Mouse (Mus musculus): ENCODE measurements at regions not wholly inside any gene's neighbourhood (a gene's known extent, or its start where the extent isn't known, plus 50 kb on each side); places are given as distances from the start of the nearest gene placed in this dataset.

- TF ChIP-seq CTCF (IDR thresholded peaks at IDR 0.05) = no peak
- ATAC-seq = no peak
- POLR2A ChIA-PET = no interaction called here
- in situ Hi-C loops (cut with MboI; ENCODE audit: low pct_unique_long_range_greater_than_20kb) = no loop called here
- no peaks in the 10 kb centered on the region for H3K27me3 ChIP-seq
- no peak for DNase-seq (ENCODE audit: low read depth, low spot score)
- CTCF ChIA-PET = no interaction called here
Observed at GRCm38 (mm10) chr16:50044103-50044502, 243.8 kb downstream of the Cd47 start.

GRCm38 (mm10) chr16:50045552-50046547 lies 245.5 kb downstream of the Cd47 start:
- no peaks in the 10 kb centered on the region for H3K27me3 ChIP-seq
- ChIA-PET CTCF (interaction anchor here (0.7 to 1.7 kb wide), 5 partner anchors 9 to 270 kb away, joined by 3 to 4 read pairs (median 3); no protein-coding TSS in a partner anchor), POLR2A (interaction anchor here (0.6 kb wide), 2 partner anchors 9 to 29 kb away, joined by 3 to 5 read pairs; no protein-coding TSS in a partner anchor)
- in situ Hi-C loops (cut with MboI; ENCODE audit: low pct_unique_long_range_greater_than_20kb) = no loop called here
- peak; percentile 58 for TF ChIP-seq CTCF (IDR thresholded peaks at IDR 0.05)
- DNase-seq (ENCODE audit: low read depth, low spot score) (no peak), ATAC-seq (no peak)

GRCm38 (mm10) chr16:50063540-50063939 lies 263.2 kb downstream of the Cd47 start:
- ATAC-seq (peak; percentile 44), DNase-seq (ENCODE audit: low read depth, low spot score) (no peak)
- CTCF ChIA-PET = no interaction called here
- POLR2A ChIA-PET = no interaction called here
- no peak for TF ChIP-seq CTCF (IDR thresholded peaks at IDR 0.05)
- H3K27me3 ChIP-seq = no peaks in the 10 kb centered on the region
- in situ Hi-C loops (cut with MboI; ENCODE audit: low pct_unique_long_range_greater_than_20kb) = no loop called here

GRCm38 (mm10) chr16:50065336-50066082 lies 265.2 kb downstream of the Cd47 start:
- POLR2A ChIA-PET = no interaction called here
- no peak for DNase-seq (ENCODE audit: low read depth, low spot score)

GRCm38 (mm10) chr16:50069033-50069432 lies 268.7 kb downstream of the Cd47 start:
- ATAC-seq (no peak), DNase-seq (ENCODE audit: low read depth, low spot score) (no peak)
- POLR2A ChIA-PET = no interaction called here
- in situ Hi-C loops (cut with MboI; ENCODE audit: low pct_unique_long_range_greater_than_20kb) = no loop called here
- TF ChIP-seq CTCF (IDR thresholded peaks at IDR 0.05) = no peak
- peaks cover 3% of the 10 kb centered on the region for H3K27me3 ChIP-seq
- CTCF ChIA-PET = interaction anchor here (1.1 kb wide), 1 partner anchor 27 kb away, joined by 3 read pairs; no protein-coding TSS in a partner anchor

More at GRCm38 (mm10) chr16:50065336-50066082, 265.2 kb downstream of the Cd47 start:
- TF ChIP-seq CTCF (IDR thresholded peaks at IDR 0.05) = no peak
- in situ Hi-C loops (cut with MboI; ENCODE audit: low pct_unique_long_range_greater_than_20kb) = no loop called here
- no peaks in the 10 kb centered on the region for H3K27me3 ChIP-seq
- CTCF ChIA-PET = no interaction called here
- no peak for ATAC-seq

GRCm38 (mm10) chr16:50070728-50071127 lies 270.4 kb downstream of the Cd47 start:
- DNase-seq (ENCODE audit: low read depth, low spot score) = no peak
- in situ Hi-C loops (cut with MboI; ENCODE audit: low pct_unique_long_range_greater_than_20kb) = no loop called here
- ChIA-PET POLR2A (no interaction called here), CTCF (interaction anchor here (0.6 kb wide), 1 partner anchor 173 kb away, joined by 3 read pairs; no protein-coding TSS in a partner anchor)
- no peak for TF ChIP-seq CTCF (IDR thresholded peaks at IDR 0.05)
- H3K27me3 ChIP-seq = peaks cover 3% of the 10 kb centered on the region
- no peak for ATAC-seq

- in situ Hi-C loops (cut with MboI; ENCODE audit: low pct_unique_long_range_greater_than_20kb) = no loop called here
- ATAC-seq (no peak), DNase-seq (ENCODE audit: low read depth, low spot score) (no peak)
- POLR2A ChIA-PET = interaction anchor here (0.6 kb wide), 1 partner anchor 304 kb away, joined by 3 read pairs; no protein-coding TSS in a partner anchor
- CTCF ChIA-PET = no interaction called here
- TF ChIP-seq CTCF (IDR thresholded peaks at IDR 0.05) = no peak
- H3K27me3 ChIP-seq = peaks cover 3% of the 10 kb centered on the region
Observed at GRCm38 (mm10) chr16:50072853-50073360, 272.6 kb downstream of the Cd47 start.

GRCm38 (mm10) chr16:50073979-50074378 lies 273.6 kb downstream of the Cd47 start:
- DNase-seq (ENCODE audit: low read depth, low spot score) (no peak), ATAC-seq (no peak)
- TF ChIP-seq CTCF (IDR thresholded peaks at IDR 0.05) = peak; percentile 65
- POLR2A ChIA-PET = interaction anchor here (0.5 kb wide), 1 partner anchor 45 kb away, joined by 10 read pairs; no protein-coding TSS in a partner anchor
- CTCF ChIA-PET = no interaction called here
- in situ Hi-C loops (cut with MboI; ENCODE audit: low pct_unique_long_range_greater_than_20kb) = no loop called here
- peaks cover 3% of the 10 kb centered on the region for H3K27me3 ChIP-seq

- CTCF ChIA-PET = no interaction called here
- ATAC-seq (no peak), DNase-seq (ENCODE audit: low read depth, low spot score) (no peak)
- no peak for TF ChIP-seq CTCF (IDR thresholded peaks at IDR 0.05)
- in situ Hi-C loops (cut with MboI; ENCODE audit: low pct_unique_long_range_greater_than_20kb) = no loop called here
- H3K27me3 ChIP-seq = peaks cover 3% of the 10 kb centered on the region
- POLR2A ChIA-PET = no interaction called here
Observed at GRCm38 (mm10) chr16:50075641-50076040, 275.3 kb downstream of the Cd47 start.

GRCm38 (mm10) chr16:50081511-50081910 lies 281.2 kb downstream of the Cd47 start:
- ATAC-seq = no peak
- ChIA-PET CTCF (interaction anchor here (1.5 kb wide), 1 partner anchor 130 kb away, joined by 4 read pairs; no protein-coding TSS in a partner anchor), POLR2A (interaction anchor here (0.6 kb wide), 1 partner anchor 52 kb away, joined by 8 read pairs; no protein-coding TSS in a partner anchor)
- DNase-seq (ENCODE audit: low read depth, low spot score) = no peak
- H3K27me3 ChIP-seq = no peaks in the 10 kb centered on the region
- TF ChIP-seq CTCF (IDR thresholded peaks at IDR 0.05) = no peak
- in situ Hi-C loops (cut with MboI; ENCODE audit: low pct_unique_long_range_greater_than_20kb) = no loop called here
